Mouse (Mus musculus) thymus, adult 2 months (tissue): ENCODE measurements around the gene Tmem254b. TPM values are rescaled to one million over a fixed set of nuclear protein-coding genes. Genes with fewer than 3 reads are reported as not detected.
"Not testable (repeated sequence)": the region's sequence is repeated elsewhere in the genome, so short reads cannot be mapped to it uniquely, and the experiment has no call there.

Source experiments
- DNase-seq: peaks from one replicate; pipeline ENCODE4 v3.0.0; 2021
- H3K27ac ChIP-seq: fragments of 200-500 bp; 2 replicates; pipeline ENCODE4 v1.5.1; 2012; ENCODE audit warnings: low read length, control low read depth; ENCODE audit not compliant: control insufficient read depth, insufficient read depth
- H3K27me3 ChIP-seq: fragments of 200-500 bp; 2 replicates; pipeline ENCODE4 v1.6.1; 2012; ENCODE audit warnings: mild to moderate bottlenecking, low read length, moderate library complexity, mixed read lengths; ENCODE audit not compliant: control insufficient read depth, insufficient read depth
- H3K36me3 ChIP-seq: fragments of 200-500 bp; 2 replicates; pipeline ENCODE4 v1.6.1; 2012; ENCODE audit warnings: mild to moderate bottlenecking, low read length, moderate library complexity; ENCODE audit not compliant: control insufficient read depth, insufficient read depth
- H3K4me1 ChIP-seq: fragments of 200-500 bp; replicated peaks from 2 replicates; pipeline ENCODE4 v1.6.1; 2012; ENCODE audit warnings: low read length; ENCODE audit not compliant: control insufficient read depth, insufficient read depth
- H3K4me3 ChIP-seq: fragments of 200-500 bp; 2 replicates; pipeline ENCODE4 v1.5.1; 2012; ENCODE audit warnings: mild to moderate bottlenecking, low read length, control low read depth, moderate library complexity; ENCODE audit not compliant: control insufficient read depth, insufficient read depth
- WGBS: fragments of 180-500 bp; shearing (Covaris S2); methylation state at CpG from one replicate; pipeline ENCODE4 v1.1.7; 2018; 5-methylcytosine and 5-hydroxymethylcytosine counted together
- polyA plus RNA-seq: library from polyadenylated mRNA; depleted of rRNA; stranded (reverse); fragments of >200 nt; gene quantifications from 2 replicates; pipeline ENCODE4 v1.2.3, GENCODE M21; 2012; rRNA removed

Tmem254b gene
- polyA plus RNA-seq, 1 experiment = 19.6 TPM

DNA sequence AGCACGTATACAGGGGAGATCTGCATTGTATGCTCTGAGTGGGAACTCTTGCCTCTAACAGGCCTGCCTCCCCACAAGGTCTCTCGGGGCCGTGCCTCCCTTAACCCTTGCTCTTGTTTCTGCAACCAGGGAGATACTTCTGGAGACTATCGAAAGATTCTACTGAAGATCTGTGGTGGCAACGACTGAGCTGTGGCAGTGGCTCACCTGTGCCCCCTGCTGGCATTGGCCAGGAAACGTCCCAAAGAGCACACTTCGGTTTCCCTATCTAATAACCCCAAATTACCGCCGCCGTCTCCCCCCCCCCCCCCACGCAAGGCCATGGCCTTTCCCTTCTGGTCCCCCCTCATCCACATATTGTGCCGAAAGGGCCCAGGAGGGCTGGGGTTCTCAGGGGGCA is 41.6 kb downstream of the Tmem254b start:
- not testable (repeated sequence) for H3K4me1 ChIP-seq, H3K4me3 ChIP-seq, H3K27ac ChIP-seq, H3K36me3 ChIP-seq, H3K27me3 ChIP-seq, DNase-seq
- no CpG with 5 or more reads among the region's 12 CpGs for WGBS

DNA sequence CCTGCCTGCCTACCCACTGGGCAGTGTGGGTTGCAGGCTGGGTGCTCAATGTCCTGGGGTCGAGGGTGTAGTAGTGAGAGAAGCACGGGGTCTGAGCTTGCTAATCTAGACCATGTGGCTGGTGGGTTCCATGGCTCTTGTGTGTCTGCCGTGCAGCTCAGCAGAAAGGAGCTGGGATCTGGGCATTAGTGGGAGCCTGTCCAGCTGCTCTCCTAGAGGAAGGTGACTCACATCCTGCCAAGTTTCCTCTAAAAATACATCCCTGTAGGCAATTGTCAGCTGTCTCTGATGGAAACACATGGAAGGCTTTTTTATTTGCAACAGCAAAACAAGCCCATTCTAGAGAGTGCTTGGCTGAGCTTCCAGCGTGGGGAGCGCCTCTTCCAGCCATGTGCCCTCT is 44.4 kb downstream of the Tmem254b start:
- H3K4me3 ChIP-seq, H3K27ac ChIP-seq, H3K36me3 ChIP-seq, H3K4me1 ChIP-seq, DNase-seq, H3K27me3 ChIP-seq: not testable (repeated sequence)
- WGBS = no CpG with 5 or more reads among the region's 5 CpGs

GRCm38 (mm10) chr14:26161156-26161555 is 45.7 kb downstream of the Tmem254b start:
- H3K36me3 ChIP-seq, H3K4me1 ChIP-seq, H3K27ac ChIP-seq, DNase-seq, H3K27me3 ChIP-seq, H3K4me3 ChIP-seq: not testable (repeated sequence)
- WGBS = no CpG with 5 or more reads among the region's 9 CpGs

GRCm38 (mm10) chr14:26156032-26156431 is 50.8 kb downstream of the Tmem254b start:
- WGBS = no CpG with 5 or more reads among the region's 7 CpGs
- H3K27ac ChIP-seq, H3K4me3 ChIP-seq, DNase-seq, H3K36me3 ChIP-seq, H3K27me3 ChIP-seq, H3K4me1 ChIP-seq: not testable (repeated sequence)

Other genes starting within 250 kb of the Tmem254b start
- 0.54 and 0.82 TPM in 2 replicates for gene Duxbl1, start 228.5 kb downstream of the Tmem254b start, polyA plus RNA-seq
- 49.9 and 59.0 TPM in 2 replicates for gene Gm9780, start 164.3 kb downstream of the Tmem254b start, polyA plus RNA-seq
- gene Tmem254c, start 139.7 kb downstream of the Tmem254b start, polyA plus RNA-seq = 19.0 and 27.1 TPM in 2 replicates
- gene Cphx2, start 125.5 kb downstream of the Tmem254b start, polyA plus RNA-seq = not detected in 2 replicates
- gene Cphx3, start 124.7 kb downstream of the Tmem254b start, polyA plus RNA-seq = not detected in 2 replicates
- 0.22 and 1.4 TPM in 2 replicates for gene Duxbl2, start 88.7 kb downstream of the Tmem254b start, polyA plus RNA-seq
- gene Plac9b, start 24.6 kb downstream of the Tmem254b start, polyA plus RNA-seq = 4.3 and 12.3 TPM in 2 replicates
- gene Duxbl3, start 50.9 kb upstream of the Tmem254b start, polyA plus RNA-seq = 0.51 and 0.75 TPM in 2 replicates